Mouse (Mus musculus) ovary, postnatal 14 days (tissue): ENCODE measurements at regions not wholly inside any gene's neighbourhood (a gene's known extent, or its start where the extent isn't known, plus 50 kb on each side); places are given as distances from the start of the nearest gene placed in this dataset.

Experiments used
- DNase-seq: peaks from one replicate; pipeline ENCODE4 v3.0.0; 2022; ENCODE audit warnings: low spot score

- no peak for DNase-seq
These were observed 126.7 kb upstream of the Smarca2 start for GRCm38 (mm10) chr19:26478055-26478737.

GRCm38 (mm10) chr19:26484322-26484721, 120.5 kb upstream of the Smarca2 start:
- DNase-seq = no peak

DNA sequence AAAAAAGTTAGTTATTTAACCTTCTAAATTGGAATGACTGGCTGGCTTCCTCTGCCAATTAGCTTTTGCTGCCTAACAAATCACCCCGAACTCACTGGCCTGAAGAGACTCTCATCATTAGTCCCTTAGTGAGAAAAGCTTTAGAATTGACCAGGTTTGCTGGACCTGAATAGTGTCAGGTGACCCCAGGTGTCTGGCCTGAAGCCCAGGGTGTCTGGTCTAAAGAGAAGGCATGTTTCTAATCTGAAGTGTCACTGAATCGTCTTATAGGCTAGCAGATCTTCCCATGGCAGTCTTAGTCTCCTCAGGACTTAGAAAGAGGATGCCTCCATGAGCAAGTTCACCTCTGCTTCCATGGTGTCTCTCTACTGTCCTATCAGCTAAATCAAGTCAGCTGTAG, 112.0 kb upstream of the Smarca2 start:
- no peak for DNase-seq

DNA sequence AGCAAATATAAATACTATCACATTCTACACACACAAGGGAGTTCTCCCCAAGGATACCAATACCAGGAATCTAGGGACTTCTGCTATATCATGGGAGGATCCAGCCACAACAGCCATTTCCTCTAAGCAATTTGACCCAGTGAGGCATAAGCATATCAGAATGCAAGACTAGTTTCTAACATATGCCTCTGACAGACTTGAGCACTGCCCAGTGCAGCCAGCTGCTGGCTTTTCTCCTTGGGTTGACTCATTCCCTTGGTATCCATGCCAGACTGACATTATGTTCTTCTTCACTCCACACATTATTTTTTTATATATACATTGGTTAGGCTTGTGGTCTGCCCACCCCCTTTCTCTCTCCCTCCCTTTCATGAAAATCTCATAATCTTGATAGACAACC, 103.8 kb upstream of the Smarca2 start:
- DNase-seq = no peak

- no peak for DNase-seq
These were observed 100.8 kb upstream of the Smarca2 start for GRCm38 (mm10) chr19:26504027-26504426.

DNA sequence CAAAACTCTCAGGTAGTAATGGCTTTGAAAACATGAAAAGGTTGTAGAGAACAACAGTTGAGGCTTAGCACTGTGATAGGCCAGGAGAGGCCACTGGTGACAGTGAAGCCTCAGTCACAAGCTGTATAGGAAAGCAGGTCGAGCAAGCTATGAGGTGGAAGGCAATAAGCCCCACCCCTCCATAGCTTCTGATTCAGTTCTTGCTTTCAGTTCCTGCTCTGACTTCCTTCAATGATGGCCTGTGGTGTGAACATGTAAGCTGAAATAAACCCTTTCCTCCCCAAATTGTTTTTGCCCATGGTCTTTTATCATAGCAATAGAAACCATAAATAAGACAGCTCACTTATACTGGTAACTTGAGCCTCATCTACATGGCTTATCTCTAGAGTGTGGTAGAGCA, 98.0 kb upstream of the Smarca2 start:
- DNase-seq = no peak

GRCm38 (mm10) chr19:26507986-26508385, 96.9 kb upstream of the Smarca2 start:
- DNase-seq = no peak

- no peak for DNase-seq
These were observed 96.2 kb upstream of the Smarca2 start for GRCm38 (mm10) chr19:26508616-26509015.

DNA sequence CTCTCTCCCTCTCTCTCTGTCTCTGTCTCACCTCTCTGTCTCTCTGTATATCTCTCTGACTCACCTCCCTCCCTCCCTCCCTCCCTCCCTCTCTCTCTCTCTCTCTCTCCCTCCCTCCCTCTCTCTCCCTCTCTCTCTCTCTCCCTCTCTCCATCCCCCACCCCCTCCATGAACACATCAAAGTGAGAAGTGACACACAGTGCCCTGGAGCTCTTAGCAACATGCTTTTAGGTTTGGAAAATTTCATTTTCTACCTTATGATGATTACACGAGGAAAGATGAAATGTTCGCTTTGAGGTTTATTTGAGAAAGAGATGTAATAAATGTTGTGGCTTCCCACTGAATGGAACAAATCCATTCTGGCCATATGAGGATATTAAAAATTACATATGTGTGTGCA, 95.6 kb upstream of the Smarca2 start:
- no peak for DNase-seq

DNA sequence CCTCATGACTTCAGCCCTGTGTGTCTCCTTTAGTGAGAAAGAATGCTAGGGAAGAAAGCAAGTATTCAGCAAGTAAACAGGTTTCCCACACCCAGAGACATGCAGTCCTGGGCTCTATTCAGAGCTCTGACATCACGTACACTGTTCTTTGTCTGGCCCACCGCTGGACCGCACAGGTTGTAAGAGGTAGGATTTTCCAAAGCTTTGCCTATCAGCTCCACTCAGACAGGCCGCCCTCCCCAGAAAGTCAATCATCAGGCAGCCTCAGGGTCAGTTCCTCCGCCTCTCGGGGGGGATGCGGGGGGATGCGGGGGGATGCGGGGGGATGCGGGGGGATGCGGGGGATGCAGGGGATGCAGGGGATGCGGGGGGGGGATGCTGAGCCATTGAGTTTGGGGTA, 94.7 kb upstream of the Smarca2 start:
- DNase-seq = no peak

DNA sequence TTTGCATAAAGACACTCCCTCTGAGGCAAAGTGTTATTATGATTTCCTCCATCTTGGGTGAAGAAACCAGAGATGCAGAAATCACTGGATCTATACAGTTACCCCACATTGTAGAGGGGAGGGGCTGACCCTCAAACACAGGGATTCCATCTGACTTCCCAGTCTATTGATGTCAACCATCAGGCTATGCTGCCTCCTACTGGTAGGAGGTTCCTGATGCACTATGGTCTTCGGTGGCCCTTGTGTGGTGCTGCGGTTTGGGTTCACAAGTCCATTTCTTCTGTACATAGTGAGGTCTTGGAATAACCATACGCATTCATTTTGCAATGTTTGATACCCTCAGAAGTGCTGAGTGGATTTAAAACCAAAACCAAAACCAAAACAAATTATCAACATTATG, 94.0 kb upstream of the Smarca2 start:
- no peak for DNase-seq

DNA sequence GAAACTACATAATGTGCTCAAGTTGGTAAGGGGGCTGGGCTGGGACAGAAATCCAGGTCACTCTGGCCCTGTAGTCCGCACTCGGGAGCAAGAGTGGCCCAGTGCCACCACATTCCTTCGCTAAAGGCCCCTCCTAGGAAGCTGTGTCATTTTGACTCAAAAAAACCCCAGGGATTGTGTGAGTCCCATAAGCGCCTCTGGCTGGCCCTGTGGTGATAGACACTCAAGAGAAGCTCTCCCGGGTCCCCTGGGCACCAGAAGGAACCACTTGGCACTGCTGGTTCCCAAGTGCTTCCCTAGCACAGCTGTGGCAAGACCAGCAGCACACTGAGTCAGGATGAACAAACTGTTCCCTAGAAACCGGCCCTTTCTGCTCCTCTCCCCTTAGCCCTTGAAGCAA, 93.1 kb upstream of the Smarca2 start:
- no peak for DNase-seq

DNA sequence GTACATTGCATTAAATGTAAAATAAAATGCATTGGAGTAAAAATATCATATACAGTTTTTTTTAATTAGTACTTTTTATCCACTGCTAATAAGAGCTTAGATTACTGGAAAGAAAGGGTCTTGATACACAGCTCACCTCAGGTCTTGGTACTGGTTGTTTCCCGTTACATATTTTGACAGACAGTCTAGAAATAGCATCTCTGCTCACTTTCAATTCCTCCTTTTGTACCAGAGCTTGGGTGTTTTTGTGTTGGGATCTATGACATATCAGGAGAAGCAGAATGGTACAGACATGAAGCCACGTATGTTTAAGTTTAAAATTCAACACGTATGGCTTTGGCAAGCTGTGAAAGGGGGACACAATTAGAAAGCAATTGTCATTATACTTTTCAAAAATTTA, 80.3 kb upstream of the Smarca2 start:
- no peak for DNase-seq

DNA sequence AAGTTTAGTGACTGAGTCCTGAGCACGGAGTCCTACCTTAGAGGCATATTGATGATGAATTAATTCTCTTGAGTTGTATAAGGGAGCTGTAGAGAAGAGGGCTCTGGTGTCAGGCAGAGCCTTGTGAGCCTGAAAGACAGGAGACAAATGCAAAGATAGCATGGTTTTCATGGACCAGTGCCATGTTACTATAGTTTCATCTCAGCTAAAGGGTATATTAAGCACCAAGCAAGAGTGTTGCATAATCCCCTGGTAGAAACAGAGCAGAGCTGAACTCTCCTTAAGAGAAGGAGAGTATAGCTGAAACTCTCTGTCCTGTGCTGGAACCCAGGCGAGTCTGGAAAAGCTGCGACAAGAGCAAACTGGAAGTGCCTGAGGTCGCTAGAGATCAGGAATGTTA, 73.5 kb upstream of the Smarca2 start:
- DNase-seq = no peak

- DNase-seq = no peak
These were observed 72.3 kb upstream of the Smarca2 start for GRCm38 (mm10) chr19:26532509-26532908.

DNA sequence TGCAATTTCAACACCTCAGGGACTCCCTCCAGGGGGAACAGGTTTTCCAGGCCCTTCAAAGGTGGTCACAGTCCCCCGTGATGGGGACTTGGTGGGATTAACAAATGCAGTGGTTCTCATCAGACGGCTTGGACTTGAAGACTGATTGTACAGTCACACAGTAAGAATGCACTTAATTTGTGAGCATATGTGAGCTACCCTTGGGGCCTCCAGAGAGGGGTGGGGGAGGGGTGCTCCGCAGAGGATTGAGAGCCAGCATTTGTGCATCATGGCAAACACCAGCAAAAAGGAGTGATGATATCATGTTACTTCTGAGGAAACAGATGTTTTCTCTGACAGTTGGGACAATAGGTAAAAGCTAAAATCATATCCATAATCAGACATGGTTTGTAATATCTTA, 59.2 kb upstream of the Smarca2 start:
- DNase-seq = no peak

DNA sequence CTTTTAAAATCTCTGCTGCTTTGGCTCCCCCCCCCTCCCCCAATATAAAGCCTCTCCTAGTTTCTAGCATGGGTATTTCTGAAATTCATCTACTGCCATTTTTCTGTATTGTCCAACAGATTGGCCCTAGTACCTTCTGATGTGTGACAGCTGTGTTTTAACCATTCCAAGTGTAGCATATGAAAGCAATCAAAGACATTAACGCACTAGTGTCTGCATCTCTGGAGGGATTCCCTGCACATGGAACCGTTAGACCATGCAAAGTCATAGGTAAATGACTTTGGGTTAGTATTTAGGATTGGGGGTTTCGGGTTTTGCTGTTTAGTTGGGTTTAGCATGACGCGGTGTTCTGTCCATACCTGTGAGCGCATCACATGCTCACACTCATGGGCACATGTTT, 57.3 kb upstream of the Smarca2 start:
- DNase-seq = no peak

DNA sequence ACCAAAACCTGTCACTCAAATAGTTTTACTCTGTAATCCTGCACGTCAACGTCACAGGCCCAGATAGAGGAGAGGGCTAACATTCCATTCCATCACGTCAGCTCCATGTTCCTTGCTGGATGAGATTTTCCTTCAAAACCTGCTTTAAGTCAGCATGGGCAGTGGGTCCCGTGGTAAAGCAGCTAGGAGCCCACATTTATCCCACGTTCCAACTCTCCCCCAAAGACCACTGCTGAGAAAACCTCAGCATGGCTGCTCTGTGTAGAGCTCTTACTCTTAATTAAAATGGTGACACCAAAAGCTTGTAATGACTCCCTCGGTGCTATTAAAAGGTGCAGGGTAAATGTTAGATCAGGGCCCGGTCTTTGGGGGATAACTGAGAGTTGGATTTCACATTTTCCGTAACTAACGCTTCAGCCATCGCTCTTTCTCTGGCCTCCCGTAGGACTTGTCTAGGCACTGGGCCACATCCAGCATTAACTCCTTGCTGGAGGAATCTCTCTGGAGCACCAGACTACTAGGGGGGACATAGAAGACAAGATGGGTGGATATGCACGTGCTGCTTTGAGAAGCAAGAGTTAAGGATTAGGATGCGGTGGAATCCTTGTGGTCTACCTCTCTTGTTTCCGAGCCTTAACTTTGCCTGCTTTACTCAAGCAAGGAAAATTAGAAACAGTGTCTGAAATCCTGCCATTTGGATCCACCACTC, 56.1 kb upstream of the Smarca2 start:
- DNase-seq = no peak

- DNase-seq = no peak
These were observed 54.6 kb upstream of the Smarca2 start for GRCm38 (mm10) chr19:26550299-26550698.
